Mouse (Mus musculus) thymus, adult 2 months (tissue): ENCODE results near the gene Pnp.

Experiments
- CTCF ChIP-seq: fragments of 200-500 bp; IDR thresholded peaks from 2 replicates; pipeline ENCODE4 v1.5.1; 2012; ENCODE audit warnings: mild to moderate bottlenecking, control low read depth, low read length, moderate library complexity, borderline replicate concordance; ENCODE audit not compliant: control insufficient read depth, poor library complexity, insufficient read depth; ENCODE audit errors: extremely low read depth
- POLR2A ChIP-seq: fragments of 200-500 bp; IDR thresholded peaks from 2 replicates; pipeline ENCODE4 v1.6.1; 2012; ENCODE audit warnings: mild to moderate bottlenecking, low read length, control low read depth, moderate library complexity; ENCODE audit not compliant: control insufficient read depth, poor library complexity, insufficient read depth; ENCODE audit errors: extremely low read depth

DNA sequence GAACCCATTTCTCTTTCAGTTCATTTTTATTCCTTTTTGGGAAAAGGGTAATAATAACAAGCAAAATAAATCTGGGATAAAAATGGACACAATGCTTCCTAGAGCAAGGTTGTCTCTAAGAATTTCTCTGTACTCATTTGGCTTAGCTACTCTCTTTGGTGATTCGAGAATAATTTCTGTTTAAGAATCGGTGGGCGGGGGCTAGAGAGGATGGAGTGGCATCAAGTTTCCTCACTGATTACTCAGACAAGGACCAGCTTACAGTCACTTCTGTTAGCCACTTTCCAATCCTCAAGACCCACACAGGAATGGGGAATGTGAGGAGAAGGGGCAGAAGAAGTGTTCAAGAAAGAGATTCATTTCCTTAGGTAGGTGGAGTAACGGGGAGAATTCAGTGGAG lies 77.9 kb downstream of the Pnp start:
- no peak for TF ChIP-seq CTCF
- TF ChIP-seq POLR2A = no peak
